Mouse (Mus musculus) lung, postnatal 36 days (tissue): Measurements from ENCODE around the gene Gm11146.

Experiments
- DNase-seq: peaks from one replicate; pipeline ENCODE4 v3.0.0; 2022; ENCODE audit warnings: mixed read lengths

Gene Gm11146

GRCm38 (mm10) chr16:77551051-77551450 lies 50.8 kb downstream of the Gm11146 start:
- DNase-seq: no peak
